Mouse (Mus musculus): ENCODE results near the gene Il23a. TPM values are rescaled to one million over a fixed set of nuclear protein-coding genes. Genes with fewer than 3 reads are reported as not detected.
"Not testable (repeated sequence)": the region's sequence is repeated elsewhere in the genome, so short reads cannot be mapped to it uniquely, and the experiment has no call there.

The Il23a gene
- polyA plus RNA-seq, 1 experiment from 2014 or later: 0.10 TPM

DNA sequence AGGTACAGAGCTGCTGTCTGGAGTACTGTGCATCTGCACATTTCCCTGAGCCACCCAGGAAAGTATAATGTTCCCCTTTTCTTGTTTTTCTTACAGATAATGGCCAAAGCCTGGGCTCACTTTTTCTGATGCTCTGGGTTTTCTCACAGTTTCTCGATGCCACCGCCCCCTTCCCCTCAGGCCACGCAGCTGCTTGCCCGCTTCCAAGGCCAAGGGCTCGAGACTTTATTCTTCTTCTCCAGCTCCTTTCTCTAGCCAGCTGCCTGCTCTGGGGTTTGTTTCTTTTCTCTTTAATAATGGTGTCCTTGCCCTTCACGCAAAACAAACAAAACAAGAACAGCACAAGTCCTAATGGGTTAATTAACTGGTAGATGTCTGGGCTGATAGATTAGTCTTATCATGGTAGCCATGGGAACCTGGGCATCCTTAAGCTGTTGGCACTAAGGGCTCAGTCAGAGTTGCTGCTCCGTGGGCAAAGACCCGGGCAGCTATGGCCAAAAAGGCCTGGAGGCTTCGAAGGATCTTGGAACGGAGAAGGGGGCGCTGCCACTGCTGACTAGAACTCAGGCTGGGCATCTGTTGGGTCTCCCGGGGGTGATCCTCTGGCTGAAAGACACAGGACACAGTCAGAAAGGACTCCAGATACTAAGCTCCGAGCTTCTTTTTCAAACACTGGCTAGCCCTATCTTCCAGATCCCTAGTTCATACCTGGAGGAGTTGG, 2.0 kb downstream of the Il23a start:
- Histone ChIP-seq H3K36me3 (ENCODE audit: inconsistent target) (peaks cover 15% of the 10 kb centered on the region), H3K79me2 (ENCODE audit: inconsistent target) (no peaks in the 10 kb centered on the region), H3K27ac (no peak overlapping the region), H3K4me3 (ENCODE audit: inconsistent target) (no peak overlapping the region)
- WGBS (ENCODE audit: missing documents): 94% methylated on average over 13 of the region's 13 CpGs

DNA sequence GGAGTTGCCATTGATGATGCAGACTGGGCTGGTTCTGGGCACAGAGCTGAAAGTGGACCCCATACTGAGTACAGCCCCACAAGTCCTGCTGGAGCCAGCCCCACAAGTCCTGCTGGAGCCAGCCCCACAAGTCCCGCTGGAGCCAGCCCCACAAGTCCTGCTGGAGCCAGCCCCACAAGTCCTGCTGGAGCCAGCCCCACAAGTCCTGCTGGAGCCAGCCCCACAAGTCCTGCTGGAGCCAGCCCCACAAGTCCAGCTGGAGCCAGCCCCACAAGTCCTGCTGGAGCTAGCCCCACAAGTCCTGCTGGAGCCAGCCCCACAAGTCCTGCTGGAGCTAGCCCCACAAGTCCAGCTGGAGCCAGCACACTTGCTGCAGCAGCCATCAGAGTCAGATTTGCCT, 8.0 kb downstream of the Il23a start:
- 83% methylated on average over 1 of the region's 1 CpGs for WGBS (ENCODE audit: missing documents)
- not testable (repeated sequence) for H3K27ac ChIP-seq; H3K4me3 ChIP-seq (ENCODE audit: inconsistent target)
- H3K79me2 ChIP-seq (ENCODE audit: inconsistent target): peaks cover 29% of the 10 kb centered on the region; the same call in 1 of the 2 replicates
- H3K36me3 ChIP-seq (ENCODE audit: inconsistent target): peaks cover 73% of the 10 kb centered on the region

DNA sequence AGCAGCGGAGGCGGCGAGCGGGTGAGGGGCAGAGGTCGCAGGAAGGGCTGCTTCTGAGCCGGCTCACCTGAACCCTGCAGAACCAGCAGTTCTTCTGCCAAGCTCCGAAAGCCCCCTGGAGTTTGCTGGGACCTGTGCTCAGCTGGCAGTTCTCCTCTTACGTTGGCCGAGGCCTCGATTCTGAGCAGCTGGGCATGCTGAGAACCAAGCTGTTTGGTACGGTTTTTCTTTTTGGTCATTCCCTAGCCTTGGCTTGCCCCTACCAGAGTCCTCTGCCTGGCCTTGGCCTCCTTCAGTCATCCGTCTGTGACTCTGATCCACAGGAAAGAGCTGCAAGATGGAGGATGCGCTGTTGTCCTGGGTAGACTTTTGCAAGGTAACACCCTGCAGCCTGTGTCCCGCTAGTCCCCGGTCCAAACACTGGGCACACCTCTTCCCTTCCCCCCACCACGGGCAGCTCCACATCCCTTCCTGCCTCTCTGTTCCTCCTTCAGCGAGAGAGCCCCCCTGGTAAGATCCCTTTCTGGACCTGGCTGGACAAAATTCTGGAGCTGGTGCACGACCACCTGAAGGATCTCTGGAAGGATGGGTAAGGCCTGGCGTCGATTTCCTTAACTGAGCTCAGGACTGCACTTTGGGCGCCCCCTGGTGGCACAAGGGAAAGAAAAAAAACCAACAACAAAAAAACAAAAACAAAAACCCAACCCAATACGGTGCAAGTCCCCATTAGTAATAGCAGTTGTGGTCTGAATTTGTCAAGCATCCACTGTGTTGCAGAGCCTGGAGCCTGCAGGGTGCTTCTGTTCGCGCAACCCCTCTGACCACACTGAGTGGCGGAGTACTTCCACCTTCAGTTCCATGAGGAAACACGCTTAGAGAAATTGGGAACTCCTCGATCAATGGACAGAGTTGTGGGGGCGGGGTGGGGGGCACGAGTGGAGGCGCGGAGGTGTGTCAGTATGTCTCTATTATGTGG, 14.7 kb downstream of the Il23a start:
- WGBS (ENCODE audit: missing documents): 77% methylated on average over 28 of the region's 31 CpGs
- no peak overlapping the region for H3K27ac ChIP-seq
- H3K4me3 ChIP-seq (ENCODE audit: inconsistent target): no peak overlapping the region
- H3K79me2 ChIP-seq (ENCODE audit: inconsistent target): peaks cover 96% of the 10 kb centered on the region; the same call in 1 of the 2 replicates
- H3K36me3 ChIP-seq (ENCODE audit: inconsistent target): peaks cover 98% of the 10 kb centered on the region

DNA sequence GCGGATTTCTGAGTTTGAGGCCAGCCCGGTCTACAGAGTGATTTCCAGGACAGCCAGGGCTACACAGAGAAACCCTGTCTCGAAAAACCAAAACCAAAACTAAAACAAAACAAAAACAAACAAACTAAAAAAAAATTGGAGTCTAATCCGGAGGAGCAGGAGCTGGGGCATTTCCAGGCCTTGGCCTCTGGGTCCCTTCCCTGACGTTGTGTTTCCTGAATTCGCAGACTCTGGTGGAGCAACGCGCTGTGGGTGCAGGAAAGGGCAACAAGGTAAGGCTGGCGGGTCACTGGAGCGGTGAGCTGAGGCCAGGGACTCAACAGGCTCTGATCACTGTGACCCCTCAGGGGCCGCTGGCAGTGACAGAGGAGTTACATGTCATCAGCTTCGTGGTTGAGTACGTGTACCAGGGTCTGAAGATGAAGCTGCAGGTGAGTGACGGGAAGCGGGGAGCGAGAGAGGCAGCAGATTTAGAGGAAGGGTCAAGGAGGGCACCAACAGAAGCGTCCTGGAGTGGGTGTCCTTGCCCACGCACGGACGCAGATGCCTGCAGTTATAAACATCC, 15.6 kb downstream of the Il23a start:
- peaks cover 98% of the 10 kb centered on the region for H3K36me3 ChIP-seq (ENCODE audit: inconsistent target)
- 97% methylated on average over 19 of the region's 20 CpGs for WGBS (ENCODE audit: missing documents)
- H3K79me2 ChIP-seq (ENCODE audit: inconsistent target): peaks cover 99% of the 10 kb centered on the region; the same call in 1 of the 2 replicates
- no peak overlapping the region for H3K4me3 ChIP-seq (ENCODE audit: inconsistent target)
- H3K27ac ChIP-seq: no peak overlapping the region

DNA sequence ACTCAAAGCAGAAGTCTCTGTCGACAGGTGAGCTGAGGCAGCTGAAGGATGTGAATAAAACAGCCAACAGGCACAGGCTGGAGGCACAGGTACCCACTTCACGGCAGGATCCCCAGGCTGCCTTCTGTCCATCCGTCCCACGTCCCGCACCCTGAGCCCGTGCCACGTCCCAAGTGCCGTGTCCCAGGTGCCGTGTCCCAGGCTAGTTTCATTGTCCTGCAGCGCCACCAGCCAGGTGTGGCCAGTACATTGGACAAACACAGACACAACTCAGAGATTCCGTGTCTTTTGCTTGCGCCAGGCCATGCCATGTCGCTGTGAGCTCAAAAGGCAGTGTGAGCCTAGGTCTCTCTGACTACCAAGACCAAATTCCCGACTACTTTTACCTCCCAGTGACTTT, 16.9 kb downstream of the Il23a start:
- Histone ChIP-seq H3K36me3 (ENCODE audit: inconsistent target) (peaks cover 98% of the 10 kb centered on the region), H3K4me3 (ENCODE audit: inconsistent target) (no peak overlapping the region), H3K79me2 (ENCODE audit: inconsistent target) (peaks cover 100% of the 10 kb centered on the region), H3K27ac (no peak overlapping the region)
- 95% methylated on average over 14 of the region's 14 CpGs for WGBS (ENCODE audit: missing documents)

DNA sequence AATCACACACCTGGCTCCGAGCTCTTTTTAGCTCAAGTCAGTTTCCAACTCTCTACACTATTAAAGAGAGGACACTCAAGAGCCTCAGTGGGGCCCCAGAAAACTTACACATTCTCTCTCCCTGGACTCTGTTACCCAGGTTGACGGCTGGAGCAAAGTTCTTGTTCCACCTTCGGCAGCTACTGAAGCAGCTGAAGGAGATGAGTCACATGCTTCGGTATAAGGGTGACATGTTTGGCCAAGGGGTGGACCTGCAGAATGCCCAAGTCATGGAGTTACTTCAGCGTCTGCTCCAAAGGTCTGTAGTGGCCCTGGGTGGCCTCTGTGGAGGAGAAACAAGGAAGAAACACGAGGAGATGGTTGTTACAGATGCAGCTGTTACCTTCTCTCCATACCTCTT, 17.6 kb downstream of the Il23a start:
- Histone ChIP-seq H3K4me3 (ENCODE audit: inconsistent target) (no peak overlapping the region), H3K79me2 (ENCODE audit: inconsistent target) (peaks cover 100% of the 10 kb centered on the region), H3K36me3 (ENCODE audit: inconsistent target) (peaks cover 98% of the 10 kb centered on the region), H3K27ac (no peak overlapping the region)
- WGBS (ENCODE audit: missing documents): 95% methylated on average over 6 of the region's 6 CpGs

DNA sequence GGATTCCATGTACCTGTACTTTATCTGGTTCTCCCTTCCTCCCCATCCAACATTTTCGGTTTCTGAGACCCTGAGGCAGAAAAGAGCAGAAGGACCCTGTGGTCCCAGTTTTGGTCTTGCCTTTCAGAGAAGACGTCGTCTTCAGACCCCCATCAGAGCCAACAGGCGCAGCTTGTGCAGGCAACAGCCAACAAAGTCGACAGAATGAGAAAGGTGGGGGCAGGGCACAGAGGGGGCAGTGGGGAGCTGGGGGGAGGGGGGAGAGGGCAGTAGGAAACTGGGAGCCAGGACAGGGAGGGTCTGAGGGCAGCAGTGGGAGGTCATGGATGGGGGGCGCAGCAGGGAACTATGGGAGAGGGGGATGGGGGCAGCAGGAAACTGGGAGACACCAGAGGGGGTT, 20.4 kb downstream of the Il23a start:
- Histone ChIP-seq H3K36me3 (ENCODE audit: inconsistent target) (peaks cover 93% of the 10 kb centered on the region), H3K79me2 (ENCODE audit: inconsistent target) (peaks cover 100% of the 10 kb centered on the region), H3K27ac (no peak overlapping the region), H3K4me3 (ENCODE audit: inconsistent target) (no peak overlapping the region)
- WGBS (ENCODE audit: missing documents): 90% methylated on average over 6 of the region's 6 CpGs

DNA sequence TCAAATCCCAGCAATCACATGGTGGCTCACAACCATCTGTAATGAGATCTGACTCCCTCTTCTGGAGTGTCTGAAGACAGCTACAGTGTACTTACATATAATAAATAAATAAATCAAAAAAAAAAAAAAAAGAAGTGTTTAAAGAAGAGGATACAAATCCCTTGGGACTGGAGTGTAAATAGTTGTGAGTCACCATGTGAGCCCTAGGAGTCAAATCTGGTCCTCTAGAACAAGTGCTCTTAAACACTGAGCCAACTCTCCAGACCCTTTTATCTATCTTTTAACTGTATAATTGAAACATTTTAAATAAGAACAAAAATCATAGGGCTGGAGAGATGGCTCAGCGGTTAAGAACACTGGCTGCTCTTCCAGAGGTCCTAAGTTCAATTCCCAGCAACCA, 23.2 kb downstream of the Il23a start:
- not testable (repeated sequence) for H3K27ac ChIP-seq; H3K4me3 ChIP-seq (ENCODE audit: inconsistent target)
- H3K79me2 ChIP-seq (ENCODE audit: inconsistent target): peaks cover 100% of the 10 kb centered on the region
- peaks cover 69% of the 10 kb centered on the region for H3K36me3 ChIP-seq (ENCODE audit: inconsistent target)
- WGBS (ENCODE audit: missing documents): 91% methylated on average over 1 of the region's 1 CpGs

DNA sequence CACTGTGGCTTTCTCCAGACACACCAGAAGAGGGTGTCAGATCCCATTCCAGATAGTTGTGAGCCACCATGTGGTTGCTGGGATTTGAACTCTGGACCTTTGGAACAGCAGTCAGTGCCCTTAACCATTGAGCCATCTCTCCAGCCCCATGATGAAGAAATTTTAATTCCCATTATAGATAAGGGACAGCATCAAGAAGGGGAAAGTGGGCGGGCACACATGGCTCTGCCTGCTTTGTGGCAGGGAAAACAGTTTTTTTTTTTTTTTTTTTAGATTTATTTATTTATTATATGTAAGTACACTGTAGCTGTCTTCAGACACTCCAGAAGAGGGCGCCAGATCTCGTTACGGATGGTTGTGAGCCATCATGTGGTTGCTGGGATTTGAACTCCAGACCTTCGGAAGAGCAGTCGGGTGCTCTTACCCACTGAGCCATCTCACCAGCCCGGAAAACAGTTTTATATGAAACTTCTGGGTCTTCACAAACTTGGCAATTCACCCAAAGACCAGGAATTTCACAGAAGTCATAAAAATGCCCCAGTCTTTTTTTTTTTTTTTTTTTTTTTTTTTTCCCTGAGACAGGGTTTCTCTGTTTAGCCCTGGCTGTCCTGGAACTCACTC, 25.6 kb downstream of the Il23a start:
- peak overlapping the region; percentile 95; the same call in 1 of the 2 replicates for H3K4me3 ChIP-seq (ENCODE audit: inconsistent target)
- 95% methylated on average over 4 of the region's 7 CpGs for WGBS (ENCODE audit: missing documents)
- not testable (repeated sequence) for H3K27ac ChIP-seq
- H3K36me3 ChIP-seq (ENCODE audit: inconsistent target): peaks cover 46% of the 10 kb centered on the region
- peaks cover 76% of the 10 kb centered on the region for H3K79me2 ChIP-seq (ENCODE audit: inconsistent target)

DNA sequence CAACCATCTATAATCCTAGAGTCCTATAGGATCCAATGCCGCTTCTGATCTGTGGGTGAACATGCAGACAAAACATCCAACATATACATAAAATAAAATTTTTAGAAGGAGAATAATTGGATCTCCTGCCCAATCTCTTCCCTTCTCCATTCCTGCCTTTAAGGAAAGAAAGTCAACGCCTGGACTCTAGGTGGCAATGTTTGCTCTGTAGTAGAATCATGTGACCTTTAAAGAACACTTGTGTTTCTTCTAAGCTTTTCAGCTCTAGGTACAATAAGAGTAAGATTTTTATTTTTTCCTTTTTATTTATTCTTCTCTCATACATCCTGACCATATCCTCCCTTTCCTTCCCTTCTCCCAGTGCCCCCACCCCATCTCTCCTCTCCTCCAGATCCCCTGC, 26.7 kb downstream of the Il23a start:
- peak overlapping the region; percentile 25; the same call in 1 of the 2 replicates for H3K27ac ChIP-seq
- H3K36me3 ChIP-seq (ENCODE audit: inconsistent target): peaks cover 35% of the 10 kb centered on the region
- H3K4me3 ChIP-seq (ENCODE audit: inconsistent target): peak overlapping the region; percentile 95
- peaks cover 66% of the 10 kb centered on the region for H3K79me2 ChIP-seq (ENCODE audit: inconsistent target)
- 56% methylated on average over 2 of the region's 2 CpGs for WGBS (ENCODE audit: missing documents)

DNA sequence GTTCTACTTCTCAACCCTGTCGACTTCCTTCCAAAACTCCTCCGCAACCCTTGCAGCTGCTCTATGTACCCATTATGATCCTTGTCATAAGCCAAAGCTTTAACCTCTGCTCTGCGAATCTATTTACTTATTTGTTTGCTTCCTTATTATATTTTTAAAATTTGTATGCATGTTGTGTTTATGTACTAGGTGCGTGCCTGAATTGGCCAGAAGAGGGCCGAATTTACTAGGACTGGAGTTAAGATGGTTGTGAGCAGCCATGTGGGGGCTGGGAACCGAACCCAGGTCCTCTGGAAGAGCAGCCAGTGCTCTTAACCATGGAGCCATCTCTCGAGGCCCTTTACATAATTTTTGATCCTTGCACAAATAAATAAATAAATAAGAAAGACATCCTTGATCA, 27.7 kb downstream of the Il23a start:
- peak overlapping the region; percentile 95 for H3K4me3 ChIP-seq (ENCODE audit: inconsistent target)
- WGBS (ENCODE audit: missing documents): 40% methylated on average over 7 of the region's 7 CpGs
- peak overlapping the region; percentile 86 for H3K27ac ChIP-seq
- peaks cover 56% of the 10 kb centered on the region for H3K79me2 ChIP-seq (ENCODE audit: inconsistent target)
- peaks cover 25% of the 10 kb centered on the region; the same call in 1 of the 2 replicates for H3K36me3 ChIP-seq (ENCODE audit: inconsistent target)

DNA sequence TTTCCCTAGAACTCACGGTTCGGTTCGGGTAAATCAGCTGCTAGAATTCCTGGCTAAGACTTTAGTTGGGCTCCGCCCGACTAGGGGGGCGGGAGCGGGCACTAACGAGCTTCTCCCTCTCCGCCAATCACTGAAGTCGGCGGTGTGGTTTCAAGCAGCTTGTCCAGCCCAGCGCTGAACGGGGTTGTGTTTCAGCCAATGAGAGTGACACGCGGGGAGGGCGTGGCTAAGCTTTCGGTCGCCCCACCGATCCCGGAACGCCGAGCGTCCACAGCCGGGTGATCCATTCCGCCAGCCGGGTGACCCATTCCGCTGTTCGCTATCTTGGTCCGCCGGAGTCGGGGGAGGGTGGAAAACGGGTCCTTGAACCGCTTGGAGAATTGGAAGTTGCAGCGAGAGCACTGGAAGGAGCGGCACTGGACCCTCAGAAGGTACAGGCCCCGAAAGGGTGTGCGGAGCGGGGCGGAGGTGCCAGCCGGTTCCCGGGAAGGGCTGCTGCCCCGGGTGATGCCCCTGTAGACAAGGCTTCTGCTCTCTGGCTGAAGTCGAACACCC, 28.2 kb downstream of the Il23a start, which contains the start of gene Stat2:
TSS of gene Stat2 (plus strand) at position 273 of the 555 bp plus-strand sequence.
- Histone ChIP-seq H3K4me3 (ENCODE audit: inconsistent target) (peak within 1 kb of the TSS; percentile 95), H3K79me2 (ENCODE audit: inconsistent target) (peaks cover 51% of the 10 kb centered on the region), H3K27ac (peak within 1 kb of the TSS; percentile 86), H3K36me3 (ENCODE audit: inconsistent target) (peaks cover 22% of the 10 kb centered on the region; the same call in 1 of the 2 replicates)
- under 1% methylated on average over 36 of the region's 43 CpGs for WGBS (ENCODE audit: missing documents)

DNA sequence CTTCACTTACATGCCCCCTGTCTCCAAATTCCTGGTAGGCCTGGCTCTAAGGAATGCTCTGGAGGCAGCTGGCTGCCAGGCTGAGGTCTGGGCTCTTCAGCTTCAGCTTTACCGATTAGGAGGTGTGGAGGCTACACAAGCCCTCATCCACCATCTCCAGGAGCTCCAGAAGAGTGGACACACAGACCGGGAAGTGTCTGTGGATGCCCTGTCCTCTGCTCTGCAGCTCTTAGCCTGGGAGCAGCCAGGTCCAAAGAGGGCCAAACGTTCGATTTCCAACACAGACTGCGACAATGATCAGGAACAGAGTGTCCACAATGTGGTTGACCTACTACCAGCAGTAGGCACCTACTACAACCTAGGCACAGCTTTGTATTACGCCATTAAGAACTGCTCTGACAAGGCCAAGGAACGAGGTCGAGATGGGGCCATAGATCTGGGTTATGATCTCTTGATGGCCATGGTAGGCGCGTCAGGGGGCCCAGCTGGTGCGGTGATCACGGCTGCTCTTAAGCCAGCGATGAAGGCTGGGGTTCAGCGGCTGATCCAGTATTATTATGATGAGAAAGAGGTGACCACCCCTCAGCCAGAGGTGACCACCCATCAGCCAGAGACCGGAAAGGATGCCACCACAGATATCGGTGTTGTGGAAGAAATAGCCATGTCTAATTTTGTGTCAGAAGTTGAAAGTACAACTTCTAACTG, 29.2 kb downstream of the Il23a start:
- 98% methylated on average over 15 of the region's 16 CpGs for WGBS (ENCODE audit: missing documents)
- H3K4me3 ChIP-seq (ENCODE audit: inconsistent target): peak overlapping the region; percentile 95

More for the DNA sequence above, 29.2 kb downstream of the Il23a start:
- Histone ChIP-seq H3K27ac (peak overlapping the region; percentile 86), H3K79me2 (ENCODE audit: inconsistent target) (peaks cover 41% of the 10 kb centered on the region), H3K36me3 (ENCODE audit: inconsistent target) (peaks cover 14% of the 10 kb centered on the region; the same call in 1 of the 2 replicates)

Data from macrophage (primary cell).